Mouse (Mus musculus): ENCODE data around the gene Nt5c3. TPM values are rescaled to one million over a fixed set of nuclear protein-coding genes. Genes with fewer than 3 reads are reported as not detected.

Nt5c3 gene
- total RNA-seq, 2 experiments from 2014 or later, result 40.9 TPM

DNA sequence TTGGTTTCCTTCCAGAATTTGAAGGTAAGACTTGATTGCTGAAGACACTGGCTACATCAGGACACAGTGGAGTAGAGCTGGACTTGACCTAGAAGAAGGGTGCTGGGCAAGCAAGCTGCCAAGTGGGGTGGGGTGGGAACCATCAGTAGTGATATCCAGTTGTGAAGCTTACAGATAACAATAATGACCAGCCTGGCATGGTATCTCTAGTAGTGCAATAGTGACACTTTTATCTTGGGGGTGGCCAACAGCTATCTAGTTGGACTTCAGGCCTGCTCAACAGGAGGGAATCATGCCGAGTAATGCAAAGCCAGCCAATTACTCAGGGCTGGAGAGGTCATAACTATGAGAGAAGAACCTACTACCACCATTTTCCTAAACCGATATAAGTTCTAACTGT lies 79.4 kb downstream of the Nt5c3 start:
- DNase-seq (ENCODE audit: extremely low spot score in 1 of 2, low spot score in 1 of 2), result no peak

DNA sequence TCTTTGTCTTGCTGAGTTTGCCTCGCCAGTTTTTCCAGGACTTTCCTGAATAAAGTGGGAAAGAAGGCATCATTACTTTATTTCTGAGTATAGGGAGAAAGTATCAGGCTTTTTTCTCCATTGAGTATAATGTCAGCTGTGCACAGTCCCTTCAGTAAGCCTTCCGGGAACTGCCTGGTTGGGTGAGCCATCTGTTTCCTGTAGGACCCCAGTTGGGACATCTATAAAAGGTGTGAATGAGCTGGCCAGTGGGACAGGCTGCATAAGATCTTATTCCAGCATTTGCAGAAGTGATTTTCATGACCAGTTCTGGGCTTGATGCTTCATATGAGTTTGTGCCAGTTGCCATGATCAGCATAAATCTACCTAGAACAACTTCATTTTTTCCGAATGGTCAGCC lies 80.5 kb downstream of the Nt5c3 start:
- no peak for DNase-seq (ENCODE audit: extremely low spot score in 1 of 2, low spot score in 1 of 2)

GRCm38 (mm10) chr6:56837621-56838020 lies 86.1 kb downstream of the Nt5c3 start:
- DNase-seq (ENCODE audit: extremely low spot score in 1 of 2, low spot score in 1 of 2), result no peak

GRCm38 (mm10) chr6:56837166-56837565 lies 86.6 kb downstream of the Nt5c3 start:
- DNase-seq (ENCODE audit: extremely low spot score in 1 of 2, low spot score in 1 of 2), result no peak

DNA sequence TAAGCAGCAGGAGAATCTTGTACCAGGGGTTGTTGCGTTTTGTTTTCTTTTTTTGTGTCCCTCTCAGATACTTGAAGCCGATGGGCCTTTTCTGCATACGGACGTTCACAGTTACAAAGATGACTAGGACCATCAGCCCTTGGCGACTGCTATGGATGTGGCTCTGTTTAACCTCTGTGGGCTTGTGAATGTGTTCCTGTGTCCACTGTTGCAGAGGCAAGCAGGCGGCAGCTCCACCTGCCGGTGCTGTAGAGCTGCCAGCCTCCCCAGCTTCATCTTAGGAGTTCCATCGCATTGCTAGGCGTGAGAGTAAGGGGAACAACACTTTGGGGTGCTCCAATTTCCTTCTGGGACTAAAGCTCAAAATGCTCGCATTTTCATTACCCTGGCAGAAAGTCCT lies 88.2 kb downstream of the Nt5c3 start:
- no peak for DNase-seq (ENCODE audit: extremely low spot score in 1 of 2, low spot score in 1 of 2)

- DNase-seq (ENCODE audit: extremely low spot score in 1 of 2, low spot score in 1 of 2), result no peak
These were observed 89.0 kb downstream of the Nt5c3 start for GRCm38 (mm10) chr6:56834769-56835168.

GRCm38 (mm10) chr6:56832830-56833229 lies 90.9 kb downstream of the Nt5c3 start:
- DNase-seq (ENCODE audit: extremely low spot score in 1 of 2, low spot score in 1 of 2), result no peak

- DNase-seq (ENCODE audit: extremely low spot score in 1 of 2, low spot score in 1 of 2), result no peak
These were observed 91.3 kb downstream of the Nt5c3 start for GRCm38 (mm10) chr6:56832407-56832796.

Other genes starting within 250 kb of the Nt5c3 start
- gene Lsm5, start 219.2 kb downstream of the Nt5c3 start, total RNA-seq (2021), result 10 to 100 TPM; 18.3 to 18.5 TPM
- gene Avl9, start 209.0 kb downstream of the Nt5c3 start, total RNA-seq (2021), result 10 to 100 TPM; 40.4 to 42.1 TPM
- gene Kbtbd2, start 126.1 kb downstream of the Nt5c3 start, total RNA-seq (2021), result 10 to 100 TPM; 49.0 to 53.0 TPM
- 10 to 100 TPM; 26.6 to 29.5 TPM for gene Fkbp9, start 91.9 kb downstream of the Nt5c3 start, total RNA-seq (2021)
- under 1 TPM; 0.16 to 0.22 TPM for gene Vmn1r4, start 83 bp upstream of the Nt5c3 start, total RNA-seq (2021)
- not detected for gene Vmn1r5, start 46.3 kb upstream of the Nt5c3 start, total RNA-seq (2021)
- gene Vmn1r6, start 73.3 kb upstream of the Nt5c3 start, total RNA-seq (2021), result not detected
- not detected for gene Vmn1r7, start 101.4 kb upstream of the Nt5c3 start, total RNA-seq (2021)
- not detected for gene Vmn1r8, start 108.4 kb upstream of the Nt5c3 start, total RNA-seq (2021)
- gene Vmn1r9, start 142.9 kb upstream of the Nt5c3 start, total RNA-seq (2021), result not detected
- gene Vmn1r10, start 185.5 kb upstream of the Nt5c3 start, total RNA-seq (2021), result not detected
- gene Vmn1r11, start 209.5 kb upstream of the Nt5c3 start, total RNA-seq (2021), result not detected
- not detected for gene Vmn1r12, start 233.0 kb upstream of the Nt5c3 start, total RNA-seq (2021)

Measured in layer of hippocampus, postnatal 25 days (tissue).